In genomic region chr11:54879434-54879833, GRCm38 (mm10) we compare ENCODE assay signal across 8 mouse cellular contexts. TPM values are rescaled to one million over a fixed set of nuclear protein-coding genes. Genes with fewer than 3 reads are reported as not detected.
DNase-seq lines count a peak whose midpoint lies in the region; ATAC-seq and TF ChIP-seq lines count a peak whose summit lies in the region.
"Had no signal": no experiment of that assay in that cellular context is flagged by ENCODE, and none has a peak within 500 bp of the region (broad histone marks: within the 10 kb centered on the region; RNA-seq: fewer than 3 reads in every experiment).

No protein-coding gene starts in this region.

- peaks cover 3% of the 10 kb centered on the region for H3K36me3 ChIP-seq in liver, embryonic 12.5 days
- H3K36me3 ChIP-seq in heart, postnatal 0 days (replicated peaks; ENCODE audit: control insufficient read depth, insufficient read depth, low read length) = no peaks in the 10 kb centered on the region
- no peaks in the 10 kb centered on the region for H3K36me3 ChIP-seq in liver, adult 2 months (ENCODE audit: control insufficient read depth, insufficient read depth, low read length)

- H3K4me1 ChIP-seq in liver, embryonic 12.5 days = peaks cover 18% of the 10 kb centered on the region
- peaks cover 38% of the 10 kb centered on the region for H3K4me1 ChIP-seq in heart, postnatal 0 days (ENCODE audit: control insufficient read depth, insufficient read depth)
- peaks cover 4% of the 10 kb centered on the region; the same call in 1 of the 2 replicates for H3K4me1 ChIP-seq in liver, adult 2 months (ENCODE audit: control insufficient read depth, insufficient read depth, low read length)

- TF ChIP-seq CTCF in heart, postnatal 0 days (IDR thresholded peaks at IDR 0.05; ENCODE audit: low read depth) = peak; percentile 92
- peak; percentile 36 for TF ChIP-seq CTCF in liver, adult 2 months (IDR thresholded peaks at IDR 0.05; ENCODE audit: low read depth, low read length)

- no peak overlapping the region for H3K27ac ChIP-seq in liver, embryonic 12.5 days
- peak overlapping the region; percentile 90 for H3K27ac ChIP-seq in heart, postnatal 0 days (ENCODE audit: low read depth)
- H3K27ac ChIP-seq in liver, adult 2 months (replicated peaks; ENCODE audit: insufficient read depth, low read depth, low read length) = no peak overlapping the region

- no peak for TF ChIP-seq POLR2A in liver, adult 2 months (IDR thresholded peaks at IDR 0.05; ENCODE audit: extremely low read depth, insufficient read depth, low read length)

- H3K79me2 ChIP-seq in liver, adult 2 months (ENCODE audit: control insufficient read depth, insufficient read depth, low read length) = no peaks in the 10 kb centered on the region

- no peak for ATAC-seq in liver, embryonic 12.5 days
- peak; percentile 91 for ATAC-seq in common myeloid progenitor, adult 5-6 weeks (replicated peaks; ENCODE audit: low read depth, poor library complexity, severe bottlenecking)
- ATAC-seq in heart, postnatal 0 days (ENCODE audit: insufficient read depth, low read depth) = peak; percentile 78
- peak; percentile 90 for ATAC-seq in neutrophil, adult 5-6 weeks (ENCODE audit: extremely low read depth, insufficient number of reproducible peaks, low FRiP score, poor library complexity, severe bottlenecking)

- no peaks in the 10 kb centered on the region for H3K27me3 ChIP-seq in liver, embryonic 12.5 days (replicated peaks)
- H3K27me3 ChIP-seq in heart, postnatal 0 days (ENCODE audit: control insufficient read depth, insufficient read depth, low read length) = no peaks in the 10 kb centered on the region
- H3K27me3 ChIP-seq in liver, adult 2 months (ENCODE audit: control insufficient read depth, insufficient read depth, low read length) = no peaks in the 10 kb centered on the region

- H3K9me3 ChIP-seq in liver, embryonic 12.5 days (replicated peaks) = no peaks in the 10 kb centered on the region
- H3K9me3 ChIP-seq in heart, postnatal 0 days (replicated peaks; ENCODE audit: control insufficient read depth, low read length) = no peaks in the 10 kb centered on the region

- peak; percentile 27 for DNase-seq in liver
- peak; percentile 91 for DNase-seq in MN1 (ENCODE audit: low spot score)
- peak; percentile 92 for DNase-seq in heart, postnatal 0 days (ENCODE audit: low spot score)
- peak; percentile 53 for DNase-seq in liver, adult 2 months (ENCODE audit: extremely low read depth, low read depth, low spot score)

- H3K9ac ChIP-seq in liver, embryonic 12.5 days = no peak overlapping the region
- H3K9ac ChIP-seq in heart, postnatal 0 days (replicated peaks; ENCODE audit: low read depth, low read length) = no peak overlapping the region
- no peak overlapping the region for H3K9ac ChIP-seq in liver, adult 2 months (ENCODE audit: low read depth, low read length)

- TF ChIP-seq EP300 in heart, postnatal 0 days (IDR thresholded peaks at IDR 0.05; ENCODE audit: low read depth) = no peak

- no peak overlapping the region for H3K4me2 ChIP-seq in liver, embryonic 12.5 days
- H3K4me2 ChIP-seq in heart, postnatal 0 days (ENCODE audit: low read depth, low read length) = no peak overlapping the region

- H3K4me3 ChIP-seq in liver, embryonic 12.5 days = no peak overlapping the region
- no peak overlapping the region for H3K4me3 ChIP-seq in heart, postnatal 0 days (ENCODE audit: low read depth, low read length)
- no peak overlapping the region for H3K4me3 ChIP-seq in liver, adult 2 months (ENCODE audit: insufficient read depth, low read depth, low read length)
- H3K4me3 ChIP-seq: myocyte had no signal

- 22% methylated on average over 4 of the region's 4 CpGs for WGBS in liver, embryonic 12.5 days (ENCODE audit: insufficient replicate concordance)
- 8% methylated on average over 4 of the region's 4 CpGs for WGBS in heart, postnatal 0 days
- 37% methylated on average over 4 of the region's 4 CpGs for WGBS in liver, adult 2 months

RNA-seq across cellular contexts. Expression of gene Hint1, which starts 13.3 kb away (rescaled TPM):
- polyA plus RNA-seq in liver, embryonic 12.5 days (2016; fragmentation: Nextera tagmentation; extraction: Ambion mirVana) = 479 and 518 TPM in 2 replicates
- 473 and 553 TPM in 2 replicates for total RNA-seq in common myeloid progenitor, adult 5-6 weeks (2017)
- 704 and 779 TPM in 2 replicates for total RNA-seq in heart, postnatal 0 days (2014; rRNA removed; ENCODE audit: low replicate concordance)
- polyA plus RNA-seq in heart, postnatal 0 days (2015; fragmentation: Nextera tagmentation; extraction: Ambion mirVana) = 923 and 965 TPM in 2 replicates
- total RNA-seq in liver, adult 2 months (2014; rRNA removed) = 629 and 808 TPM in 2 replicates
- 664 and 683 TPM in 2 replicates for polyA plus RNA-seq in liver, adult 2 months (2012; rRNA removed)
- 104 and 136 TPM in 2 replicates for total RNA-seq in neutrophil, adult 5-6 weeks (2017)

RNA-seq across cellular contexts. Expression of gene Lyrm7, which starts 18.7 kb away (rescaled TPM):
- polyA plus RNA-seq in liver, embryonic 12.5 days (2016; fragmentation: Nextera tagmentation; extraction: Ambion mirVana) = 6.7 and 7.6 TPM in 2 replicates
- total RNA-seq in common myeloid progenitor, adult 5-6 weeks (2017) = 0.63 and 16.5 TPM in 2 replicates
- 4.5 and 6.3 TPM in 2 replicates for total RNA-seq in heart, postnatal 0 days (2014; rRNA removed; ENCODE audit: low replicate concordance)
- 19.2 and 20.2 TPM in 2 replicates for polyA plus RNA-seq in heart, postnatal 0 days (2015; fragmentation: Nextera tagmentation; extraction: Ambion mirVana)
- total RNA-seq in liver, adult 2 months (2014; rRNA removed) = 1.3 and 1.8 TPM in 2 replicates
- 0.46 and 1.2 TPM in 2 replicates for polyA plus RNA-seq in liver, adult 2 months (2012; rRNA removed)
- total RNA-seq in neutrophil, adult 5-6 weeks (2017) = 9.2 and 11.5 TPM in 2 replicates

RNA-seq across cellular contexts. Expression of gene Gpx3, which starts 22.8 kb away (rescaled TPM):
- polyA plus RNA-seq in liver, embryonic 12.5 days (2016; fragmentation: Nextera tagmentation; extraction: Ambion mirVana) = 30.9 and 32.9 TPM in 2 replicates
- total RNA-seq in common myeloid progenitor, adult 5-6 weeks (2017) = 0.23 and 0.29 TPM in 2 replicates
- total RNA-seq in heart, postnatal 0 days (2014; rRNA removed; ENCODE audit: low replicate concordance) = 114 and 243 TPM in 2 replicates
- 788 and 904 TPM in 2 replicates for polyA plus RNA-seq in heart, postnatal 0 days (2015; fragmentation: Nextera tagmentation; extraction: Ambion mirVana)
- total RNA-seq in liver, adult 2 months (2014; rRNA removed) = 2.0 and 3.1 TPM in 2 replicates
- polyA plus RNA-seq in liver, adult 2 months (2012; rRNA removed) = 2.7 and 3.3 TPM in 2 replicates
- total RNA-seq in neutrophil, adult 5-6 weeks (2017) = not detected in 2 replicates

Comparison
In these comparisons a context has a peak if more than half of its experiments do, and no peak if none do; other contexts are left out.
1. DNase-seq: peak in every context shown above with its lines; median percentile 92 in heart, postnatal 0 days; 91 in MN1; 53 in liver, adult 2 months; 27 in liver.
2. RNA of gene Gpx3, which starts 22.8 kb away (total RNA-seq): 114 to 243 TPM in heart, postnatal 0 days; 2.0 to 3.1 TPM in liver, adult 2 months, 0.23 to 0.29 TPM in common myeloid progenitor, adult 5-6 weeks and not detected in neutrophil, adult 5-6 weeks; every median in the first group is over 10 times any median in the second.